Mouse (Mus musculus) forebrain, embryonic 12.5 days (tissue): Measurements from ENCODE around the gene Homer1. TPM values are rescaled to one million over a fixed set of nuclear protein-coding genes. Genes with fewer than 3 reads are reported as not detected.

Experiments used
- ATAC-seq: fragments of 200-750 bp; cut with Nextera tagmentation; 2 replicates; pipeline ENCODE4 v1.8.0; 2017; ENCODE audit warnings: moderate TSS enrichment; ENCODE audit not compliant: low FRiP score
- H3K27ac ChIP-seq: fragments of 300-500 bp; sonication (generic); 2 replicates; pipeline ENCODE4 v1.5.1; 2016; ENCODE audit warnings: mild to moderate bottlenecking
- H3K27me3 ChIP-seq: fragments of 300-500 bp; sonication (generic); 2 replicates; pipeline ENCODE4 v1.6.1; 2016; ENCODE audit warnings: mild to moderate bottlenecking
- H3K36me3 ChIP-seq: fragments of 300-500 bp; sonication (generic); replicated peaks from 2 replicates; pipeline ENCODE4 v1.6.1; 2016; ENCODE audit warnings: mild to moderate bottlenecking
- H3K4me1 ChIP-seq: fragments of 300-500 bp; sonication (generic); 2 replicates; pipeline ENCODE4 v1.6.1; 2016
- H3K4me2 ChIP-seq: fragments of 300-500 bp; sonication (generic); 2 replicates; pipeline ENCODE4 v1.6.1; 2016; ENCODE audit warnings: mild to moderate bottlenecking, moderate library complexity
- H3K4me3 ChIP-seq: fragments of 300-500 bp; sonication (generic); replicated peaks from 2 replicates; pipeline ENCODE4 v1.5.1; 2016; ENCODE audit warnings: mild to moderate bottlenecking
- H3K9ac ChIP-seq: fragments of 300-500 bp; sonication (generic); 2 replicates; pipeline ENCODE4 v1.6.1; 2016; ENCODE audit warnings: mild to moderate bottlenecking
- H3K9me3 ChIP-seq: fragments of 300-500 bp; sonication (generic); 2 replicates; pipeline ENCODE4 v1.6.1; 2016
- WGBS: fragments of 180-500 bp; shearing (Covaris S2); methylation state at CpG from one replicate; pipeline ENCODE4 v1.1.7; 2016; 5-methylcytosine and 5-hydroxymethylcytosine counted together
- polyA plus RNA-seq: library from polyadenylated mRNA; unstranded; fragments of >200 nt; fragmentation: Nextera tagmentation; extraction: Ambion mirVana; gene quantifications from 2 replicates; pipeline ENCODE4 v1.2.1, GENCODE M21; 2016

Gene Homer1
- polyA plus RNA-seq, 1 experiment from 2014 or later = 16.2 TPM

DNA sequence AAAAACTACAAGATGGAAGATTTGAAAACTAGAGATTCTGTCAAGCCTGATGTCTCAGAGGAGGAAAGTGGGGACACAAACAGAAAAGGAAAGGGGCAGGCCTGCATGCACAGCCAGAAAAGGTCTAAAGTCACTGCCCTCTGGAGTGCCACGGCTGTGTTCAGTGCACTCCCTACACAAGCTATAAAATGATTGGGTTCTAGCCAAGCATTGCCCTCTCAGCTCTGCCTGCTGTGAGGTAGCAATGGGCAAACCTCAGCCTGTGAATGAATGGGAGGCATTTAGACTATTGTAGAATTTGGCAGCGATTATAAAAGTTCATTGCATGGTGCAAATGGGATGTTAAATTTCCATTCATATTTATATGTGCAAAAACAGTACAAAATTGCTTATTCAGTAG is 120.3 kb downstream of the Homer1 start:
- Histone ChIP-seq H3K4me1 (no peaks in the 10 kb centered on the region), H3K9ac (no peak overlapping the region), H3K27me3 (no peaks in the 10 kb centered on the region), H3K36me3 (no peaks in the 10 kb centered on the region), H3K4me3 (no peak overlapping the region), H3K9me3 (no peaks in the 10 kb centered on the region), H3K4me2 (no peak overlapping the region), H3K27ac (no peak overlapping the region)
- ATAC-seq = no peak
- 79% methylated on average over 2 of the region's 2 CpGs for WGBS

DNA sequence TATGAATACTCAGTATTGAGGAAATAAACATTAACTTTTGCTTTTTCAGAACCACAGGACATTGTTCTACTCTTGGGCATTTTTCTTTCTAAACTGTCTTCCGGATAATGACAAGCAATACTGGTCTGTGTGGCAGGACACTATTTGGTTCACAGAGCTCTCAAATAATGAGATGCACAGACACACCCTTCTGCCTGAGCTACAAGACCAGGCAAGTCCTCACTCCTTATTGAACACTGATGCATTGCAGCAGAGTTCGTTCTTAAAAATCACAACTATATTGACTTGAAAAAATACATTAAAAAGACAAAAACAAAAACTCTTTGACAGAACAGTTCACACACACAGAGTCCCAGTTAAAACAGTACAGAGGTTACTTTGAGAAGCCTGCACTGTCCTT is 123.8 kb downstream of the Homer1 start:
- ATAC-seq = no peak
- no peak overlapping the region for H3K4me2 ChIP-seq
- H3K27ac ChIP-seq = no peak overlapping the region
- no peaks in the 10 kb centered on the region for H3K36me3 ChIP-seq
- no peak overlapping the region for H3K9ac ChIP-seq
- 88% methylated on average over 2 of the region's 2 CpGs for WGBS
- no peaks in the 10 kb centered on the region for H3K9me3 ChIP-seq
- no peaks in the 10 kb centered on the region for H3K27me3 ChIP-seq
- no peaks in the 10 kb centered on the region for H3K4me1 ChIP-seq
- no peak overlapping the region for H3K4me3 ChIP-seq

DNA sequence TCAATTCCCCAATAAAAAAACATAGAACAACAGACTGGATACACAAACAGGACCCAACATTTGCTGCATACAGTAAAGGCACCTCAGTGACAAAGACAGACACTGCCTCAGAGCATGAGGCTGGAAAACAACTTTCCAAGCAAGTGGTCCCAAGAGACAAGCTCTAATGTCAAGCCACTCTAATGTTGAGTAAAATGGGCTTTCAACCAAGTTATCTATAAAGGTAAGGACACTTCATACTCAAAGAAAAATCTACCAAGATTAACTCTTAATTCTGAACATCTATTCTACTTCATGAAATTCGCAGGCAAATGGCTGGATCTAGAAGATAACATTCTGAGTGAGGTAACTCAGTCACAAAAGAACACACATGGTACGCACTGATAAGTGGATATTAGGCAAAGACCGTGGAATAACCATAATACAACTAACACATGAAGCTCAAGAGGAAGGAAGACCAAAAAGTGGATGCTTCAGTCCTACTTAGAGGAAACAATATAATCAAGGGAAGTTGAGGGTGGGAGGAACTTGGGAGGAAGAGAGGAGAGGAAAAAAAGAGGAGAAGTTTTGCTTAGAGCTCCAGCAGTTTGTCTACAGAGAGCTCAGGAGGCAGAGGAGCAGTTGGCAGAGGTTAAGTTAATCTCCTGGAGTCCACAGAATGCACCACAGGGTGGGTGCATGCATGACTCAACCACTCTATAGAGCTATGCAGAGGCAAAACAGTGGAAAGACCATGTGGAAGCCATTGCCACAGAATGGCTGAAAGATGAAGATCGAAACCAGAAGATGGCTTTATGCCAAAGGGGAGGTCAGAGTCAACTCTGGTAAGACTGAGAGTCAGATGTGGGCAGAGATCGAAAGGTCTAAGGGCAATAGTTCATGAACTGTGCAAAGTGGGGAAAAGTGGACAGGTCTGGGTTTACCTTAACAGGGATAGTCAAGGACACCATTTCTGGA is 128.8 kb downstream of the Homer1 start:
- H3K9ac ChIP-seq = no peak overlapping the region
- ATAC-seq = no peak
- 95% methylated on average over 5 of the region's 5 CpGs for WGBS

DNA sequence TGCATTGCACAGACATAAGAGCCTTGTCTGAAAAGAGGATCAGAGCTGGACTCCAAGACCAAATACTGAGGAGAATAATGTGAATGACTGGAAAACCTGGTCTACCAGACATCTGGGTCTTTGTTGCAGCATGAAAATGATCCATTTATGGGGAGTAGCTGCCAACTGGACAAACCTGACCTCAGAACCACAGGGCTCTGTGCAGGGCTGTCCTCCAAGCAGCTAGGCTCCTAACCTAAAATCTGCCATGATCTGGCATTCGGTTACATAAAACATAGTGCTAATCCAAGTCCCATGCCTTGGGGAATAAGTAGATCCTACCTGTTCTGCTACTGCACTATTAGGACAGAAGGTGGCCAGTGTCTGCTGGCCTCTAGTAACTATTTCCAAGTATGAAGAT is 129.8 kb downstream of the Homer1 start:
- H3K27ac ChIP-seq = no peak overlapping the region
- ATAC-seq = no peak
- no peaks in the 10 kb centered on the region for H3K4me1 ChIP-seq
- no peak overlapping the region for H3K4me2 ChIP-seq
- H3K9ac ChIP-seq = no peak overlapping the region
- WGBS = 94% methylated on average over 1 of the region's 1 CpGs
- H3K4me3 ChIP-seq = no peak overlapping the region
- H3K27me3 ChIP-seq = no peaks in the 10 kb centered on the region
- peaks cover 10% of the 10 kb centered on the region for H3K36me3 ChIP-seq
- no peaks in the 10 kb centered on the region for H3K9me3 ChIP-seq

More for the DNA sequence above, 128.8 kb downstream of the Homer1 start:
- Histone ChIP-seq H3K36me3 (peaks cover 9% of the 10 kb centered on the region), H3K27ac (no peak overlapping the region), H3K4me3 (no peak overlapping the region), H3K27me3 (no peaks in the 10 kb centered on the region), H3K4me2 (no peak overlapping the region), H3K4me1 (no peaks in the 10 kb centered on the region), H3K9me3 (no peaks in the 10 kb centered on the region)

DNA sequence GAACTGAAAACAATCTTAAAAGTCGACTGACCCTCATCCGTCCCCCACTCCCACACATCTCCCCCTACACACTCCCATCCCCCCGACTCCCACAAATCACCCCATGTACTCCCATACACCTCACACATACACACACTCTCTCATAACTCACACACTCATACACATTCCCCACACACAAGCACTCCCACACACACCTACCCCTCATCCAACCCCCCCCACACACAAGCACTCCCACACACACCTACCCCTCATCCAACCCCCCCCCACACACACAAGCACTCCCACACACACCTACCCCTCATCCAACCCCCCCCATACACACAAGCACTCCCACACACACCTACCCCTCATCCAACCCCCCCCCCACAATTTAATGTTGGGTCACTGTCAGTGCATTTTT is 140.7 kb downstream of the Homer1 start:
- no peak overlapping the region for H3K4me3 ChIP-seq
- 90% methylated on average over 3 of the region's 3 CpGs for WGBS
- H3K4me1 ChIP-seq = no peaks in the 10 kb centered on the region
- no peak overlapping the region for H3K4me2 ChIP-seq
- H3K27ac ChIP-seq = no peak overlapping the region
- no peaks in the 10 kb centered on the region for H3K9me3 ChIP-seq
- no peak overlapping the region for H3K9ac ChIP-seq
- no peaks in the 10 kb centered on the region for H3K27me3 ChIP-seq
- ATAC-seq = peak; percentile 61; the same call in 1 of the 2 replicates
- H3K36me3 ChIP-seq = peaks cover 44% of the 10 kb centered on the region

DNA sequence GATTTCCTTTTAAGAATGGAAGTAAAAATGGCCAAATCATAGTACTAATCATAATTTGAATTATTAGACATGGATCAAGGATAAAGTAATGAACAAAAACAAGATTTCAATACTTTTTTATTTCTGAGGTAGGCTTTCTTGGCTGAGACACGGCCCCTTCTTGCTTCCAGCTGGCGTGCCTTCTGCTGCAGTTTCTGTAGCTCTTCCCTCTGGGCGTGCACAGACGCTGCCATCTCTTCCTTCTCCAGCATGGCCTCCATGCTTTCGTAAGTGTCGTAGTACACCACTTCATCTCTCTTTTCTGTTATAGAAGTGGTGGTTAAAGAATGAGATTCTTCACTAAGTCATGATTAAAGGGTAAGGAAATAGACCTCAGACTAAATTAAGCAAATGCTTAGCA is 153.8 kb downstream of the Homer1 start:
- H3K4me3 ChIP-seq = no peak overlapping the region
- no peaks in the 10 kb centered on the region for H3K9me3 ChIP-seq
- H3K4me1 ChIP-seq = no peaks in the 10 kb centered on the region
- WGBS = 94% methylated on average over 6 of the region's 6 CpGs
- no peaks in the 10 kb centered on the region for H3K27me3 ChIP-seq
- H3K36me3 ChIP-seq = peaks cover 25% of the 10 kb centered on the region
- no peak overlapping the region for H3K4me2 ChIP-seq
- H3K9ac ChIP-seq = no peak overlapping the region
- ATAC-seq = no peak
- no peak overlapping the region for H3K27ac ChIP-seq

Other genes starting within 250 kb of the Homer1 start
- gene Cmya5, start 154.9 kb upstream of the Homer1 start, polyA plus RNA-seq = 0.04 and 0.05 TPM in 2 replicates
- gene Tent2, start 107.2 kb upstream of the Homer1 start, polyA plus RNA-seq = 54.4 and 57.2 TPM in 2 replicates
- gene Jmy, start 200.2 kb downstream of the Homer1 start, polyA plus RNA-seq = 4.0 and 8.0 TPM in 2 replicates